Mouse (Mus musculus): ENCODE measurements at regions not wholly inside any gene's neighbourhood (a gene's known extent, or its start where the extent isn't known, plus 50 kb on each side); places are given as distances from the start of the nearest gene placed in this dataset. TPM values are rescaled to one million over a fixed set of nuclear protein-coding genes. Genes with fewer than 3 reads are reported as not detected.

DNA sequence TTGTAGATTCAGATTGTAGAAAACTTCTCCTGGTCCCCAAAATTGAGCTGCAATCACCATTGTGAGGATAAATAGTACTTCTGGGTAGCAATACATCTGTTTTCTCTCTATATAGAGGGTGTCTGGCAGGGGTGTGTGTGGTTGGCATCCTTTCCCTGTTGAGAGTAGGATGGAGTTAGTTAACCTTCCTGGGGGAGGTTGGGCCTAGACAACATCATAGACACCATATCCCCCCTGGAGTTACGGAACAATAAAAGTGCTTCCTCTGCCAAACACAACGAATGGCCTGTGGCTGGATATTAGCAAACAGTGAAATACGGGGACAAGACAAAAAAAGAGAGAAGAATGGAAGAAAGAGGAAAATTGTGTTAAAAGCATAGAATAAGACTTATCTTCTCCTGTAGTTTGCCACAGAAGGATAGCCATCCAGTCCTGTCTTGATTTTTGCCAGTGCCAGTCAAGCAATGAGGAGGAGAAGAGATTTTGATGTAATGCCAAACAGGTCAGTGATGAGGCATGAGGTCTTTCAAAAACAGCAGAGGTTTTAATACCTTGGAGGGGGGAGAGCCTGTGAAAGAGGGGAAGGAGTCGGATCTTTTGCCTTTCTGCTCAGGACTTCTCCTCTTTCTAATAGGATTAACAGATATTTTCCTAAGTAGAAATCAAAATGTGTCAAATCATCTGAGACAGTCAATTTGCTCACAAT is 155.0 kb upstream of the Tmem161b start:
- Histone ChIP-seq H3K36me3 (ENCODE audit: control insufficient read depth, insufficient read depth) (no peaks in the 10 kb centered on the region), H3K9ac (ENCODE audit: low read depth, low read length) (no peak overlapping the region), H3K4me2 (replicated peaks; ENCODE audit: low read depth) (no peak overlapping the region), H3K9me3 (ENCODE audit: control insufficient read depth) (no peaks in the 10 kb centered on the region), H3K4me3 (ENCODE audit: low read depth, low read length) (no peak overlapping the region), H3K4me1 (replicated peaks; ENCODE audit: control insufficient read depth, insufficient read depth, low read length) (no peaks in the 10 kb centered on the region), H3K27me3 (replicated peaks; ENCODE audit: control insufficient read depth, insufficient read depth, low read length) (no peaks in the 10 kb centered on the region), H3K27ac (ENCODE audit: low read depth, low read length) (no peak overlapping the region)
- TF ChIP-seq CTCF (IDR thresholded peaks at IDR 0.05; ENCODE audit: low read depth), result no peak
- 80% methylated on average over 4 of the region's 4 CpGs for WGBS
- ATAC-seq, result no peak

DNA sequence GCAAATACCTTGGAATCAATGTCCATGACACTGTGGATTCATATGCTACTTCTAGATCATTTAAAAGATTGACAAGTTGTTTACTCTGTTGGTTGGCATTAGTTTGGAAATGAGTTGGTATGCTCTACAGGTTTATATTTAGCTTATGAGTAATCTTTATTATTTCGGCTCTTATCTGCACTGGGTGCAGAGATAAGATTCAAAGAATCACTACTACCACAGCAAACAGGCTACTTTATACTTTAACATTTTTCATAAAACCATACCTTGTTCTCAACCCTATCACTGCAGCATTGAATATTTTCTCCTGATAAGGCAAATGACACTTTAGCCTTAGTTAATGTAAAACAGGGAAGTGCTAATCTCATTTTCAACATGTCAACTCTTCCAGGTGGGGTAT is 153.7 kb upstream of the Tmem161b start:
- no peak for ATAC-seq
- 0 out of 2 replicates have a peak overlapping the region, but pooled peaks have one; percentile 9 for H3K4me2 ChIP-seq (replicated peaks; ENCODE audit: low read depth)
- H3K4me3 ChIP-seq (ENCODE audit: low read depth, low read length), result no peak overlapping the region
- H3K36me3 ChIP-seq (ENCODE audit: control insufficient read depth, insufficient read depth), result no peaks in the 10 kb centered on the region
- no peaks in the 10 kb centered on the region for H3K27me3 ChIP-seq (replicated peaks; ENCODE audit: control insufficient read depth, insufficient read depth, low read length)
- H3K9ac ChIP-seq (ENCODE audit: low read depth, low read length), result no peak overlapping the region
- no peaks in the 10 kb centered on the region for H3K4me1 ChIP-seq (replicated peaks; ENCODE audit: control insufficient read depth, insufficient read depth, low read length)
- no peak for TF ChIP-seq CTCF (IDR thresholded peaks at IDR 0.05; ENCODE audit: low read depth)
- no peaks in the 10 kb centered on the region for H3K9me3 ChIP-seq (ENCODE audit: control insufficient read depth)
- 40% methylated on average over 1 of the region's 1 CpGs for WGBS
- no peak overlapping the region for H3K27ac ChIP-seq (ENCODE audit: low read depth, low read length)

MicroRNA genes in the stretch of these regions (microRNA counts, 519-probe panel; counts per million panel counts)
- microRNA mmu-miR-9, result 4,138 counts per million, percentile 59 among the panel's probes with 10 or more counts

Small RNAs in the stretch of these regions (microRNA-seq; reads per million reads assigned to microRNA genes)
- not detected for gene Mir9-2
